Mouse (Mus musculus) kidney, postnatal 36 days (tissue): Measurements from ENCODE around the gene Cdkal1.

Source experiments
- DNase-seq, 2 experiments: peaks; one replicate each; pipeline ENCODE4 v3.0.0; 2021 to 2022; ENCODE audit warnings: mixed read lengths in 2 of 2

Gene Cdkal1

DNA sequence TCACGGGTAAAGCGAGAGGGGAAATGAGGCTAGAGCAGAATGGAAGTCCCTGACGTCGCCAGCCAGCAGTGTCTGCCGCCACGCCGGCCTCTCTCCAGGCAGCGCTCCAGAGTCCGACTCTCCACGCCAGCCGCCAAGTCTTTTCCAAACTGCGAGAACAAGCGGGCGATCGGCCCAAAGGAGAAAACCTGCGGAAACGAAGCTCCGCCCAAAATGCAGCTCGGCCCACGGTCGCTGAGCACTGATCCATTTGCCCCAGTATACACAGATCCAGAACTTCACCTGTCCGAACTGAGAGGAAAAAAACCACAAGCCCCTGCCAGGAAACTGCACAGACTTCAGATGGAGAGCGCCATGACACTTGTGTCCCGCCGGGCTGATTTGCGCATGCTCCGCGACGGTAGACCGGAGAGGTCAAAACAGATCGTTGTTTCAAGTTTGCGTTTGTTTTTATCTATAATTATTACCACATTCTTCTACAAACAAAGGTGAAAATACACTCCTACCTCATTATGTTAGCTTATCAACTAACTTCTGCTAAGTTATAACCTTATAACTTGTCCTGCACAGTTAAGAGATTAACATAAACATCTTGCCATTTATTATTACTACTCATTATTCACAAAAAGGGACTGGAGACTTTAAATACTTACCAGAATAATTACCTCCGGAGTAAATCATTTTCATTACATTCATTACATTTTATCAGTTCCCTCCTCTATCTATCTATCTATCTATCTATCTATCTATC is at the start of gene Cdkal1:
Gene Cdkal1 (minus strand): TSS at position 394 of the 751 bp plus-strand sequence.
- peak; percentile 83 to 89 for DNase-seq

DNA sequence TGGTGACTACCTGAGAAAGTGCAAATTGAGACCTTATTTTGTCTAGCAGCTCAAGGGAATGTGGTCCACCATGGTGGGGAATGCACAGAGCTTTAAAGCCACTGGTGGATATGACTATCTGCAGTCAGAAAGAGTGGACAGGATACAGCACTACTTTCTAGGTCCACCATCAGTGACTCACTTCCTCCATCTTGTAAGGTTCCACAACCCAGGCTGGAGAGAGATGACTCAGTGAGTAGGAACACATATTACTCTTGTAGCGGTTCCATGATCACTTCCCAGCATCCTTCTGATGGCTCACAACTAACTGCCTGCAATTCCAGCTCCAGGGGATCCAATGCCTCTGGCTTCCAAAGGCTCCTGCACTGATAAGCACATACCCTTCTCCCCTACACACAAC is 47.9 kb upstream of the Cdkal1 start:
- no peak for DNase-seq

DNA sequence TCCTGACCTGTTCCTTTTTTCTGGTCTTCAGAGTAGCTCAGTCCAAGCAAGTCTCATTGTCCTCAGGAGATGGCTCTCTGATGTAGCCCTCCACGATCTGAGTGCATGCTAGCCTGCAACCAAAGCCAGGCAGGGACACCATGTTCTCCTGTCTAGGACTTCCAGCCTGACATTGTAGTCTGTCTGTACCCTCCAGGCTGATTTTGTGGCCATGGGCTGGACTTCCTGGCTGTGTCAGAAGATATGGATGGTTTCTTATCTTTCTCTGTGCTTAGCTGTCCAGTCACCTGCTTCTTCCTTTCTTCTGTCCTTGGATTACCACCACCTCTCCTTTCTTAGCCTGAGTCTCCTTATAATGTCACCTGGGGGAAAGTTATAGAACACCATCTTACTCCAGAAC is 47.2 kb upstream of the Cdkal1 start:
- no peak for DNase-seq

DNA sequence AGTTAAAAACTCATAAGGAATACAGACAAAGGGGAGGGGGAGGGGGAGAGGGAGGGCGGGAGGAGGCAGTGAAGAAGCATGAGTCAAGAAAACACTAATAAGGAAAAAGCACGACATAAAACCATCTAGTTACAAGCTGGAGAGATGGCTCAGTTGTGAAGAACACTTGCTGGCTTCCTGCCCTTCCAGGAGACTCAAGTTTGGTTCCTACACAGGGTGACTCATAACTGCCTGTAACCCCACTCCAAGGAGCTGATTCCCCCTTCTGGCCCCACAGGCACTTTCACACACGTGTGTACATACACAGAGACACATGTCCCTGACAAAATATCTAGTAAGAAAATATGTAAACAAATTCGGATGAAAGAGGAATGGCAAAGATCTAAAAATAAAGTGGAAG is 46.2 kb upstream of the Cdkal1 start:
- no peak for DNase-seq

DNA sequence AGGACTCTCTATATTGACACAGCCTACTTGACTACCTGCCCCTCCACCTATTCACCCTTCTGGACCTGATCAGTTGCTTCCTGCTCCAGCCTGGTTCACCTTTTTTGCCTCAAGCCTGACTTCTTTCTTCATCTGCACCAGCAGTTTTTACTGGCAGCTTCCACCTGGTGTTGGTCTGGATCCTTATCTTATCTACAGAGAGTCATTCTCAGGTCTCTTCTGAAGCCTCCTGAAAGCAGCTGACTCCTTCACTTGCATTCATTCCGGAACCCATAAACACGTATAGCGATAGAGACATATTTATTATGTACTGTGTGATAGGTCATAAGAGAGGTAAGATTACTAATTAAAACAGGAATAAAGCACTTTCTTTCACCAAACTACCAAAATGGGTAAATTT is 11.3 kb upstream of the Cdkal1 start:
- DNase-seq = no peak

DNA sequence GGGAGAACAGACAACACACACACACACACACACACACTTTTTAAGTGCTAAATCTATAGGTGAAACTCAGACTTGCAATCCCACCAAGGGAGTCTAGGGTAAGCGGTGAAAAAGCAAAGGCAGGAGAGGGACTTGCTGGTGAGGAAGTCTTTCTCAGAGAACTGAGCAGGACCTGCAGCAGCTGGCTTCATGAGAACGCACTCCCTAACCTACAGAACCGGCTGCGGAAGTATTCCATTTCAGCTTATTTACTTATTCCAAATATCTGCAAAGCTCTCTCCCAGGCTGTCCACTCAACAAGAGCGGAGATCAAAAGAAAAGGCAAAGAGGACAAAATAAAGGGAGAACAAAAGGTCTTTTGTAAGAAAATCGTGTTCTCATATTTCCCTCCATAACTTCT is 8.9 kb upstream of the Cdkal1 start:
- DNase-seq = no peak

GRCm38 (mm10) chr13:29860087-29860486 is 4.6 kb upstream of the Cdkal1 start:
- DNase-seq = no peak

GRCm38 (mm10) chr13:29857436-29857835 is 2.0 kb upstream of the Cdkal1 start:
- DNase-seq = peak; percentile 32 to 63

- DNase-seq = no peak
Measured at GRCm38 (mm10) chr13:29854876-29855275, 598 bp downstream of the Cdkal1 start.

DNA sequence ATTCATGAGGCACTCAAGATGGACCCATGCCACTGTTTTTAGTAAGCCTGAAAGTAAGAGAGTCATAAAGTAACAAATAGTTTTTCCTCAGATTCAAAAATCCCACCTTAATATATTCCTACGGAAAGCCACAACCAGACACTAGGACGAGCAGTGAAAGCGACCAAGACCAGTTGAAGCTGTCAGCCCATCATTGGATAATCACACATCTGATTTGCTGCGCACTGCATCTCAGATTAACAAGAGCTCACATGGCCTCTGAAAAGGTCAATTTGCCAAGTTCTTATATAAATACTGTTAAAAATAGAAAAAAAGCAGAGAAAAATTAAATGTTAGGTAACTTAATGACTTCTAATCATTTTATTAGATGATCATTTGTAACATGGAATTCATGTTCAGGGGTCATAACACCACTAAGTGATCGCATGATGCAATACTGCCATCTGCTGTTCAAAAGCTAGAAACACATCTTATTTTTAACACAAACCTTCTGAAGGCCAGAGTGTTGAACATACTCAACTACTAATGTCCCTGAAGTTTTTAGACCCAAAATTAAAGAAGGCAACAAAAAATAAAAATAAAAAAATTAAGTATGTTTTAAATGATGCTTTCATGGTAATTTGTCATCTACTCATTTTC is 16.9 kb downstream of the Cdkal1 start:
- DNase-seq = peak in 1 of 2 experiments; percentile 31

GRCm38 (mm10) chr13:29835170-29835569 is 20.3 kb downstream of the Cdkal1 start:
- DNase-seq = peak; percentile 43 to 67

DNA sequence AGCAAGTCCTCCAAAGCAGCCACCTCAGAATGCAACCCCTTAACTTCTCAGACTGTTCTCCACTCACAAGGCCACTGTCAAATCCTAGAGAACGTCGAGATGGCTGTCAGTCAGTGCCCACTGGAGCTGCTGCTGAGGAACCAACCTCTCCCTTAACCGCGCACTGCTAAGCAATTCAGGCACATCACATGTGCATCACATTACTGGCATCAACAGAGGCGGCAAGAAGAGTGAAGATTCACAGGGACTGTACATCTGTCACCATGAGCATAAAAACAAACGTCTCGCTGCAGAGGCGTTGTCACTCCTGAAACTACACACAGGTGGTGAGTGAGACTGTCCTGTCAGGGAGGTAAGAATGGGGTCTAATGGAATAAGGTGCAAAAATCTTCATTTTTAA is 21.7 kb downstream of the Cdkal1 start:
- no peak for DNase-seq

- no peak for DNase-seq
Measured at GRCm38 (mm10) chr13:29831126-29831525, 24.3 kb downstream of the Cdkal1 start.

GRCm38 (mm10) chr13:29828032-29828431 is 27.4 kb downstream of the Cdkal1 start:
- DNase-seq = no peak

DNA sequence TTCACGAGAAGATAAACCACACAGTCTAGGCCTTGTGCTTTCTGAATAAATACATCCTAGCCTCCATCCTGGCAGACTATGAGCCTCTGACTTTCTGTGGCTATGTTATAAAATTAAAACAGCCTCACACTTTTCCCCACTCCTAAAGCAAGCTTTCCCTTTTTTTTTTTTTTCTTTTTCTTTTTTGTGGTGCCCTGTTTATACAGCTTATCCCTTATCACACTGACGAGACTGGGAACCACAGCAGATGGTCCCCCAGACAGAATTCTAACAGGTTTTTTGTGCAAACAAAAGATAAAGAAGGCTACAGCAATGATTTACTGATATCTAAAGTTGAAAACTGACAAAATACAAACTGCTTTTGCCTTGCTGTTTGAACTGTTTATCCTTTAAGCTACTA is 29.0 kb downstream of the Cdkal1 start:
- DNase-seq = no peak

- no peak for DNase-seq
Measured at GRCm38 (mm10) chr13:29826041-29826440, 29.4 kb downstream of the Cdkal1 start.

GRCm38 (mm10) chr13:29824797-29825196 is 30.7 kb downstream of the Cdkal1 start:
- DNase-seq = peak; percentile 13 to 19

DNA sequence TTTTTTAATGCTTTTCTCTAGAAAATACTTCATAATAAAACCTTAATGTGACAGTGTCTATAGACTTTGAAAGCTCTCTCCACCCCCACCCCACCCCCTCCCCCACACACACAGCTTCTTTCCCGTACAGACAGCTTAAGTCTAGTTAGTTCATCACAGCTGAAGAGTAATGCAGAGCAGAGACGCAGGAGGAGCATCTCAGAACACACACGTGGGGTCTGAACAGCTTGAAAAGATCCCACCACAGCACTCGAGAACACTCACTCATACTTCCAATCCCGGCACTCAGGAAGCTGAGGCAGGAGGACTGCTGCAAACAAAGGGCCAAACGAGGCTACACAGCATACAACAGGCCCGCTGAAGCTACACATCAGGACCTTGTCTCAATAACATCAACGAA is 31.1 kb downstream of the Cdkal1 start:
- DNase-seq = no peak

DNA sequence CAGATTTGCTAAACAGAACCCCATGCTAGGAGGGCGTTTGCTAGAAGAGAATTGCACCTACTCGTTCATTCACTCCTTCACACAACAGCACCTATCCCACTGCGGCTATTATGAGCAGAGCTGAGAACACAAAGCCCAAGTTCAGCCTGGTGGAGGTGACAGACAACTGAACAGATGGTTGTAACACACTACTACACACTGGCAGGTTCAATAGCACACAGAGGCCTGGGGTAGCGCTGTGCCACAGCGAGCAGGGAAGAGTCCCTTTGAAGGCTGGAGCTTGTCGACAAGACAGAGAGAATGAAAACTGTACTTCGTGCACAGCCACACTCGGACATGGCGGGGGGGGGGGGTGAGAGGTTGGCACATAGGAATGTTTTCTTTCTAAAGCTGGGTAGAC is 31.6 kb downstream of the Cdkal1 start:
- no peak for DNase-seq

- no peak for DNase-seq
Measured at GRCm38 (mm10) chr13:29823487-29823886, 32.0 kb downstream of the Cdkal1 start.

- DNase-seq = no peak
Measured at GRCm38 (mm10) chr13:29819910-29820583, 35.4 kb downstream of the Cdkal1 start.

GRCm38 (mm10) chr13:29819147-29819546 is 36.3 kb downstream of the Cdkal1 start:
- peak in 1 of 2 experiments; percentile 20 for DNase-seq

DNA sequence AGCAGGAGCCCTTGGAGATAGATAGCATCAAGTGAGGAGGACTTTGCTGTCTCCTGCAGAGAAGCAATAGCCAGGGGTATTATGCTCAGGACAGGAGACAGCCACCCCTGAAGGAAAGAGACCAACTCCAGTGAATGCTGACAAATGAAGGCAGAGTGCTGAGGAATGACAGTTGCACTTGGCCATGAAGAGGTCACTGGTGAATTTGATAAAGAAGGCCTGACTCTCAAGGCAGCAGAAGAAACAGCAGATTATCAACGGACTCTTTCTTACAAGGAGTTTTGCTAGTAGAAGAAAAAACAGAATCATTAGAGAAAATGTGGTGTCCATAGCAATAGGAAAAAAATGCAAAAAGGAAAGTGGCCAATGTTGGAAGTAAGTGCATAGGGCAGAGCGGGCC is 37.2 kb downstream of the Cdkal1 start:
- DNase-seq = no peak

- no peak for DNase-seq
Measured at GRCm38 (mm10) chr13:29810780-29811179, 44.7 kb downstream of the Cdkal1 start.
